Mouse (Mus musculus) CH12.LX (cell line): ENCODE measurements around the gene Clic4. TPM values are rescaled to one million over a fixed set of nuclear protein-coding genes. Genes with fewer than 3 reads are reported as not detected.

Experiments used
- DNase-seq: peaks from one replicate; pipeline ENCODE4 v3.0.0-alpha.2; 2013; ENCODE audit errors: extremely low read depth
- H3K27ac ChIP-seq: 2 replicates; pipeline ENCODE4 v1.5.1; 2012; ENCODE audit warnings: low read depth, mild to moderate bottlenecking, control low read depth, moderate library complexity; ENCODE audit not compliant: insufficient read depth
- H3K27me3 ChIP-seq: replicated peaks from 2 replicates; pipeline ENCODE3; 2012; ENCODE audit warnings: inconsistent platforms
- H3K36me3 ChIP-seq, 2 experiments: replicated peaks in 1 of 2; 2 replicates each; pipeline versions ENCODE3 to v1.6.1; 2012; ENCODE audit warnings: inconsistent platforms in 1 of 2, low read length in 1 of 2, mild to moderate bottlenecking in 1 of 2, mixed read lengths in 1 of 2, moderate library complexity in 1 of 2; ENCODE audit not compliant: control insufficient read depth in 1 of 2, insufficient read depth in 1 of 2
- H3K4me1 ChIP-seq, 2 experiments: 2 replicates each; pipeline ENCODE4 v1.6.1; 2012; ENCODE audit warnings: inconsistent platforms in 1 of 2, moderate library complexity in 1 of 2; ENCODE audit not compliant: insufficient read depth in 2 of 2, control insufficient read depth in 1 of 2
- H3K4me2 ChIP-seq: 2 replicates; pipeline ENCODE4 v1.6.1; 2012; ENCODE audit warnings: low read depth, mild to moderate bottlenecking, control low read depth; ENCODE audit not compliant: poor library complexity, insufficient read depth, severe bottlenecking
- H3K4me3 ChIP-seq, 3 experiments: fragments of 150-350 bp in 1 of 3; sonication (generic) in 1 of 3; replicated peaks in 1 of 3; 2 replicates each; pipeline versions ENCODE3 to v1.5.1; 2011 to 2012; ENCODE audit warnings: low read depth in 2 of 3, low read length in 2 of 3, mild to moderate bottlenecking in 2 of 3, moderate library complexity in 2 of 3, control low read depth in 1 of 3, improper control_type of control experiment in 1 of 3, inconsistent platforms in 1 of 3, mixed read lengths in 1 of 3; ENCODE audit not compliant: poor library complexity in 1 of 3
- H3K79me2 ChIP-seq: replicated peaks from 2 replicates; pipeline ENCODE4 v1.6.1; 2012; ENCODE audit warnings: mild to moderate bottlenecking, moderate library complexity; ENCODE audit not compliant: control insufficient read depth, poor library complexity, insufficient read depth, severe bottlenecking; ENCODE audit errors: extremely low read depth
- H3K9ac ChIP-seq: 2 replicates; pipeline ENCODE4 v1.6.1; 2012; ENCODE audit warnings: low read depth, mild to moderate bottlenecking, control low read depth, moderate library complexity; ENCODE audit not compliant: insufficient read depth
- H3K9me3 ChIP-seq: replicated peaks from 2 replicates; pipeline ENCODE3; 2012; ENCODE audit warnings: low read length, inconsistent platforms, mixed read lengths
- CHD2 ChIP-seq: IDR thresholded peaks from 2 replicates; pipeline ENCODE4 v1.6.1; 2011; ENCODE audit warnings: low read length, improper control_type of control experiment
- ETS1 ChIP-seq: conservative IDR thresholded peaks from 2 replicates; pipeline ENCODE4 v1.6.1; 2012; ENCODE audit warnings: low read depth, mild to moderate bottlenecking, inconsistent platforms, low read length, improper control_type of control experiment, moderate library complexity
- GABPA ChIP-seq: IDR thresholded peaks from 2 replicates; pipeline ENCODE4 v1.6.1; 2012; ENCODE audit warnings: low read depth, low read length, improper control_type of control experiment, inconsistent platforms; ENCODE audit not compliant: insufficient replicate concordance
- JUND ChIP-seq: conservative IDR thresholded peaks from 2 replicates; pipeline ENCODE4 v1.6.1; 2011; ENCODE audit warnings: low read depth, low read length, improper control_type of control experiment
- RAD21 ChIP-seq: IDR thresholded peaks from 2 replicates; pipeline ENCODE4 v1.6.1; 2011; ENCODE audit warnings: low read depth, mild to moderate bottlenecking, low read length, improper control_type of control experiment, moderate library complexity
- ZC3H11A ChIP-seq: IDR thresholded peaks from 2 replicates; pipeline ENCODE4 v1.6.1; 2012; ENCODE audit warnings: low read depth, mild to moderate bottlenecking, inconsistent platforms, low read length, improper control_type of control experiment
- ZMIZ1 ChIP-seq: IDR thresholded peaks from 2 replicates; pipeline ENCODE4 v1.6.1; 2012; ENCODE audit warnings: low read depth, mild to moderate bottlenecking, inconsistent platforms, low read length, improper control_type of control experiment
- ZNF384 ChIP-seq: IDR thresholded peaks from 2 replicates; pipeline ENCODE4 v1.6.1; 2012; ENCODE audit warnings: low read depth, low read length, improper control_type of control experiment, inconsistent platforms
- dilution Hi-C: fragments of 300-500 bp; cut with MboI; formaldehyde crosslinking; loops from 2 replicates; pipeline ENCODE4 v1.14.3; 2020; ENCODE audit warnings: low sequenced_read_pairs; ENCODE audit not compliant: extremely low pct_unique_long_range_greater_than_20kb, extremely low pct_ligation_motif_present
- in situ Hi-C: fragments of 300-500 bp; cut with MboI; formaldehyde crosslinking; loops from 3 replicates; pipeline ENCODE4 v1.14.3; 2019; ENCODE audit warnings: low sequenced_read_pairs, low pct_ligation_motif_present, low pct_unique_long_range_greater_than_20kb, mixed read lengths
- polyA plus RNA-seq: library from polyadenylated mRNA; unstranded; fragments of >175 nt; gene quantifications from 2 replicates; pipeline ENCODE4 v1.2.1, GENCODE M21; 2012; ENCODE audit warnings: low read depth; ENCODE audit not compliant: insufficient read length
- total RNA-seq, 2 experiments: library from RNA; depleted of rRNA; stranded (reverse); fragments of 300-350 nt in 1 of 2; fragments of >200 nt in 1 of 2; gene quantifications; 2 replicates each; pipeline ENCODE4 v1.2.3; 2012 to 2014

Gene Clic4
- total and polyA plus RNA-seq, 3 experiments: 154 to 214 (median 199) TPM

DNA sequence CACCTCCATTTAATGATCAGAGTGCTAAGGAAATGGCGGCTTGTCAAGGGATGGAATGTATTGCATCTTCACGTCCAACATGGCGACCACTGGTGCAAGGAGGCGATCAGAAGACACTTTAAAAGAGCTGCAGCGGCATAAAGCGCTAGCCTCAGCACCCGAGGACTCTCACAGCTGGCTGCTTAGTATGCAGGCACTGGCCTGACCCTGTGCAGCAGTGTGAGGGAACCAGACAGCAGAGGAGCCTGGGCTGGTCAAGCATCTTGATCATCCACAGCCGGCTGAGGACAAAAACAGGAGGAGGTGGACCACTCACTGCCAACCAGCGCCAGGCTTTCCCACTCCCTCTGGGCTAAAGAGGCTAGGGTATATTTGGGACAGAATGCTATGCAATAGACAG lies 48.8 kb downstream of the Clic4 start:
- in situ Hi-C loops: loop anchor here (5.0 kb wide), 1 partner anchor 88 kb away; no protein-coding TSS in a partner anchor
- no peaks in the 10 kb centered on the region for H3K27me3 ChIP-seq
- no peak overlapping the region for H3K9ac ChIP-seq
- peaks cover 11 to 73% of the 10 kb centered on the region in 2 experiments for H3K4me1 ChIP-seq
- no peak overlapping the region for H3K4me3 ChIP-seq
- TF ChIP-seq ZNF384: no peak
- no peak for TF ChIP-seq GABPA
- no peak for TF ChIP-seq CHD2
- TF ChIP-seq ETS1: no peak
- no peak for TF ChIP-seq RAD21
- TF ChIP-seq, all 38 proteins: peak for 0
- H3K9me3 ChIP-seq: no peaks in the 10 kb centered on the region
- dilution Hi-C loops: no loop called here
- no peak for DNase-seq
- peaks cover 53 to 65% of the 10 kb centered on the region in 2 experiments for H3K36me3 ChIP-seq
- no peak overlapping the region for H3K4me2 ChIP-seq
- peak overlapping the region; percentile 45 for H3K27ac ChIP-seq
- peaks cover 82% of the 10 kb centered on the region for H3K79me2 ChIP-seq

DNA sequence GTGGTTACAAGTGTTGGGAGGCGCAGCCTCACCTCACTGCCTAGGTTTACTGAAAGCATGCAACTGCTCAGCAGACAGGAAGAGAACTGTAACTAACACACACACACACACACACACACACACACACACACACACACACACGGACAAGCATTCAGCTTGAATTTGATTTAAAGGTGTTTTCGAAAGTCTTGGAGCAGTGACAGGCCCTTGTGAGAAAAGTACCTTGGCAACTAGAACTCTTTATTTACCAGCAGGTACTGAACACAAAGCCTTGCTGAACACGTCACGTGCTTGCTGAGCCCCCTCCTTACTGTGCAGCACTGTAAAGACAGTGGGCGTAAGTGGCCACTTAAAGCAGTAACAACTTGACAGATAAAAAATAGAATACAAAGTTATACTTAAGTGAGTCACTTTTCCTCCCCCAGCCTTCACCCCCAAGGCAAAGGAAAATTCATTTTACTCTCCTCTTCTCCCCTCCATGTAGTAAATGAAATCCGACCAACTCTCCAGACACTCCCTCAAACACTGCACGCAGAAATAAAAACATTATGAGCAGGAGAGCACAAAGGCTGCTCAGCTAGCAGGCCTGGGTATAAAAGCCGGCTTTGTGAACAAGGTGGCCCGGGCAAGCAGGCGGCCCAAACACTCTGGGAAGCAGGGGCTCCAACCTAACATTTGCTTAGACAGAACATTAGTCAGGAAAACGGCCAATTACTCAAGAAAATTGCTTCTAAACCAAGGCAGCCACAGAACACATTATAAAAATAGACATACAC lies 50.8 kb downstream of the Clic4 start:
- H3K27ac ChIP-seq: no peak overlapping the region
- no peak for DNase-seq
- H3K36me3 ChIP-seq: peaks cover 71 to 81% of the 10 kb centered on the region in 2 experiments
- no peaks in the 10 kb centered on the region for H3K27me3 ChIP-seq
- H3K4me2 ChIP-seq: no peak overlapping the region
- no peak overlapping the region for H3K4me3 ChIP-seq
- no peak overlapping the region for H3K9ac ChIP-seq
- no peak for TF ChIP-seq JUND
- no peak for TF ChIP-seq ZC3H11A
- peaks cover 11 to 57% of the 10 kb centered on the region in 2 experiments for H3K4me1 ChIP-seq
- dilution Hi-C loops: no loop called here
- in situ Hi-C loops: loop anchor here (5.0 kb wide), 1 partner anchor 90 kb away; no protein-coding TSS in a partner anchor
- peaks cover 1% of the 10 kb centered on the region for H3K9me3 ChIP-seq
- H3K79me2 ChIP-seq: peaks cover 68% of the 10 kb centered on the region

GRCm38 (mm10) chr4:135220641-135221040 lies 52.0 kb downstream of the Clic4 start:
- no peak overlapping the region for H3K27ac ChIP-seq
- peaks cover 1% of the 10 kb centered on the region for H3K9me3 ChIP-seq
- peaks cover 11 to 49% of the 10 kb centered on the region in 2 experiments for H3K4me1 ChIP-seq
- H3K4me3 ChIP-seq: no peak overlapping the region
- in situ Hi-C loops (loop anchor here (5.0 kb wide), 1 partner anchor 92 kb away; no protein-coding TSS in a partner anchor), dilution Hi-C loops (no loop called here)
- no peak overlapping the region for H3K9ac ChIP-seq
- no peaks in the 10 kb centered on the region for H3K27me3 ChIP-seq
- no peak for DNase-seq
- peaks cover 83 to 92% of the 10 kb centered on the region in 2 experiments for H3K36me3 ChIP-seq
- peaks cover 67% of the 10 kb centered on the region for H3K79me2 ChIP-seq
- no peak for TF ChIP-seq ZMIZ1
- H3K4me2 ChIP-seq: no peak overlapping the region
